Mouse (Mus musculus) liver, embryonic 14.5 days (tissue): ENCODE results near the gene Ybx1. TPM values are rescaled to one million over a fixed set of nuclear protein-coding genes. Genes with fewer than 3 reads are reported as not detected.

Source experiments
- ATAC-seq: fragments of 200-750 bp; cut with Nextera tagmentation; 2 replicates; pipeline ENCODE4 v1.8.0; 2017; ENCODE audit warnings: moderate number of reproducible peaks, mild to moderate bottlenecking, moderate library complexity; ENCODE audit not compliant: insufficient read depth
- DNase-seq, 3 experiments: peaks; one replicate each; pipeline ENCODE4 v3.0.0-alpha.2; 2012 to 2013; ENCODE audit warnings: low read depth in 3 of 3, low spot score in 3 of 3
- H3K27ac ChIP-seq: fragments of 300-500 bp; sonication (generic); 2 replicates; pipeline ENCODE4 v1.5.1; 2014; ENCODE audit warnings: moderate library complexity, mild to moderate bottlenecking, control low read depth, inconsistent platforms
- H3K27me3 ChIP-seq: fragments of 300-500 bp; sonication (generic); 2 replicates; pipeline ENCODE4 v1.6.1; 2014; ENCODE audit warnings: mild to moderate bottlenecking, low read length, moderate library complexity; ENCODE audit not compliant: control insufficient read depth, insufficient read depth
- H3K36me3 ChIP-seq: fragments of 300-500 bp; sonication (generic); replicated peaks from 2 replicates; pipeline ENCODE4 v1.6.1; 2014; ENCODE audit warnings: low read depth; ENCODE audit not compliant: control insufficient read depth, insufficient read depth
- H3K4me1 ChIP-seq, 2 experiments: fragments of 200-500 bp in 1 of 2; fragments of 300-500 bp in 1 of 2; sonication (generic) in 1 of 2; replicated peaks; 2 replicates each; pipeline ENCODE4 v1.6.1; 2012 to 2014; ENCODE audit warnings: antibody characterized with exemption in 1 of 2, inconsistent platforms in 1 of 2, low read length in 1 of 2; ENCODE audit not compliant: control insufficient read depth in 2 of 2, insufficient read depth in 2 of 2
- H3K4me2 ChIP-seq: fragments of 300-500 bp; sonication (generic); 2 replicates; pipeline ENCODE4 v1.6.1; 2014; ENCODE audit warnings: low read depth, mild to moderate bottlenecking, control low read depth, moderate library complexity
- H3K4me3 ChIP-seq, 2 experiments: fragments of 200-500 bp in 1 of 2; fragments of 300-500 bp in 1 of 2; sonication (generic) in 1 of 2; 2 replicates each; pipeline ENCODE4 v1.5.1; 2012 to 2014; ENCODE audit warnings: low read depth in 2 of 2, low read length in 2 of 2, mild to moderate bottlenecking in 2 of 2, control low read depth in 1 of 2, inconsistent platforms in 1 of 2, moderate library complexity in 1 of 2; ENCODE audit not compliant: insufficient read depth in 1 of 2
- H3K9ac ChIP-seq: fragments of 300-500 bp; sonication (generic); replicated peaks from 2 replicates; pipeline ENCODE4 v1.6.1; 2014; ENCODE audit warnings: mild to moderate bottlenecking, control low read depth, moderate library complexity
- H3K9me3 ChIP-seq: fragments of 300-500 bp; sonication (generic); 2 replicates; pipeline ENCODE4 v1.6.1; 2016; ENCODE audit warnings: low read length, mixed read lengths; ENCODE audit not compliant: control insufficient read depth
- CTCF ChIP-seq: IDR thresholded peaks from 2 replicates; pipeline ENCODE4 v1.5.1; 2016; ENCODE audit warnings: antibody characterized with exemption, low read depth, control low read depth
- EP300 ChIP-seq: IDR thresholded peaks from 2 replicates; pipeline ENCODE4 v1.6.1; 2016; ENCODE audit warnings: antibody characterized with exemption, low read depth
- WGBS: fragments of 180-500 bp; shearing (Covaris S2); extraction: QIAGEN DNeasy Blood & Tissue Kit; methylation state at CpG from one replicate; pipeline ENCODE4 v1.1.7; 2014; ENCODE audit not compliant: insufficient replicate concordance; 5-methylcytosine and 5-hydroxymethylcytosine counted together
- polyA plus RNA-seq, 2 experiments: library from polyadenylated mRNA; depleted of rRNA in 1 of 2; stranded (reverse) in 1 of 2; unstranded in 1 of 2; fragments of >200 nt; fragmentation: Nextera tagmentation in 1 of 2; extraction: Ambion mirVana in 1 of 2; gene quantifications; 2 replicates each; pipeline versions ENCODE4 v1.2.1 to v1.2.3; 2012 to 2014

Gene Ybx1
- polyA plus RNA-seq, 2 experiments: 250 to 297 TPM

GRCm38 (mm10) chr4:119238661-119239060 is 55.7 kb downstream of the Ybx1 start:
- TF ChIP-seq CTCF: no peak
- DNase-seq (no peak), ATAC-seq (peak; percentile 58; the same call in 1 of the 2 replicates)
- Histone ChIP-seq H3K4me3 (no peak overlapping the region; a peak in 1 of 4 replicates), H3K9me3 (no peaks in the 10 kb centered on the region), H3K9ac (no peak overlapping the region), H3K27me3 (no peaks in the 10 kb centered on the region), H3K27ac (no peak overlapping the region), H3K4me1 (peaks cover 3 to 7% of the 10 kb centered on the region in 2 experiments; a peak in 3 of 4 replicates), H3K36me3 (no peaks in the 10 kb centered on the region; the same call in 1 of the 2 replicates), H3K4me2 (peak overlapping the region; percentile 57)
- WGBS: 37% methylated on average over 3 of the region's 3 CpGs

GRCm38 (mm10) chr4:119234348-119234747 is 60.1 kb downstream of the Ybx1 start:
- ATAC-seq: no peak
- Histone ChIP-seq H3K4me1 (peaks cover 7 to 8% of the 10 kb centered on the region in 2 experiments), H3K27ac (no peak overlapping the region), H3K27me3 (no peaks in the 10 kb centered on the region; the same call in 1 of the 2 replicates), H3K4me3 (no peak overlapping the region), H3K9ac (no peak overlapping the region), H3K4me2 (peak overlapping the region; percentile 78), H3K36me3 (no peaks in the 10 kb centered on the region), H3K9me3 (no peaks in the 10 kb centered on the region)
- TF ChIP-seq EP300 (no peak), CTCF (no peak)
- DNase-seq: no peak
- WGBS: 73% methylated on average over 3 of the region's 3 CpGs

- under 1% methylated on average over 36 of the region's 36 CpGs for WGBS
- Histone ChIP-seq H3K4me3 (peak overlapping the region; percentile 68 to 71), H3K27ac (no peak overlapping the region), H3K4me2 (peak overlapping the region; percentile 78), H3K4me1 (peaks cover 3 to 5% of the 10 kb centered on the region in 2 experiments), H3K9ac (peak overlapping the region; percentile 50), H3K36me3 (no peaks in the 10 kb centered on the region), H3K27me3 (no peaks in the 10 kb centered on the region; the same call in 1 of the 2 replicates), H3K9me3 (no peaks in the 10 kb centered on the region)
- ATAC-seq (peak; percentile 53; the same call in 1 of the 2 replicates), DNase-seq (peak in 1 of 3 experiments; percentile 17)
- no peak for TF ChIP-seq EP300
- TF ChIP-seq CTCF: peak; percentile 29; the same call in 1 of the 2 replicates
Observed at GRCm38 (mm10) chr4:119233256-119233901, 61.0 kb downstream of the Ybx1 start.

- Histone ChIP-seq H3K9me3 (no peaks in the 10 kb centered on the region), H3K9ac (peak within 1 kb of the TSS; percentile 92), H3K27ac (peak within 1 kb of the TSS; percentile 39; the same call in 1 of the 2 replicates), H3K4me1 (peaks cover 3 to 5% of the 10 kb centered on the region in 2 experiments; a peak in 3 of 4 replicates), H3K36me3 (no peaks in the 10 kb centered on the region), H3K4me2 (peak within 1 kb of the TSS; percentile 78), H3K4me3 (peak within 1 kb of the TSS; percentile 71 to 85), H3K27me3 (no peaks in the 10 kb centered on the region; the same call in 1 of the 2 replicates)
- TF ChIP-seq EP300 (no peak), CTCF (no peak)
- ATAC-seq: peak; percentile 96
- DNase-seq: peak; percentile 99
- under 1% methylated on average over 69 of the region's 71 CpGs for WGBS
Observed at GRCm38 (mm10) chr4:119232410-119233255, 61.8 kb downstream of the Ybx1 start, which contains the start of the genes AU022252 and P3h1. Gene AU022252 (minus strand): TSS chr4:119232712. Gene P3h1 (plus strand): TSS chr4:119232915.

Other genes with a start within 250 kb of the Ybx1 start
- gene Slc2a1, start 185.9 kb downstream of the Ybx1 start, polyA plus RNA-seq (2012; rRNA removed): 173 and 192 TPM in 2 replicates
- gene Slc2a1, start 185.9 kb downstream of the Ybx1 start, polyA plus RNA-seq (2014; fragmentation: Nextera tagmentation; extraction: Ambion mirVana): 259 and 296 TPM in 2 replicates
- gene Zfp691, start 120.4 kb downstream of the Ybx1 start, polyA plus RNA-seq (2012; rRNA removed): 2.6 and 3.3 TPM in 2 replicates
- 1.5 and 2.3 TPM in 2 replicates for gene Zfp691, start 120.4 kb downstream of the Ybx1 start, polyA plus RNA-seq (2014; fragmentation: Nextera tagmentation; extraction: Ambion mirVana)
- gene Ermap, start 104.6 kb downstream of the Ybx1 start, polyA plus RNA-seq (2012; rRNA removed): 158 and 191 TPM in 2 replicates
- gene Ermap, start 104.6 kb downstream of the Ybx1 start, polyA plus RNA-seq (2014; fragmentation: Nextera tagmentation; extraction: Ambion mirVana): 300 and 349 TPM in 2 replicates
- 38.5 and 51.2 TPM in 2 replicates for gene Svbp, start 99.3 kb downstream of the Ybx1 start, polyA plus RNA-seq (2012; rRNA removed)
- 116 and 123 TPM in 2 replicates for gene Svbp, start 99.3 kb downstream of the Ybx1 start, polyA plus RNA-seq (2014; fragmentation: Nextera tagmentation; extraction: Ambion mirVana)
- gene Tmem269, start 76.4 kb downstream of the Ybx1 start, polyA plus RNA-seq (2012; rRNA removed): 0.05 TPM in 1 of 2 replicates, not detected in the other
- gene Tmem269, start 76.4 kb downstream of the Ybx1 start, polyA plus RNA-seq (2014; fragmentation: Nextera tagmentation; extraction: Ambion mirVana): not detected in 2 replicates
- gene AU022252, start 61.9 kb downstream of the Ybx1 start, polyA plus RNA-seq (2012; rRNA removed): 2.2 and 3.1 TPM in 2 replicates
- gene AU022252, start 61.9 kb downstream of the Ybx1 start, polyA plus RNA-seq (2014; fragmentation: Nextera tagmentation; extraction: Ambion mirVana): 12.7 and 12.8 TPM in 2 replicates
- gene P3h1, start 61.7 kb downstream of the Ybx1 start, polyA plus RNA-seq (2012; rRNA removed): 7.5 and 9.1 TPM in 2 replicates
- 7.5 and 7.9 TPM in 2 replicates for gene P3h1, start 61.7 kb downstream of the Ybx1 start, polyA plus RNA-seq (2014; fragmentation: Nextera tagmentation; extraction: Ambion mirVana)
- gene Cldn19, start 39.2 kb downstream of the Ybx1 start, polyA plus RNA-seq (2012; rRNA removed): not detected in 2 replicates
- not detected in 2 replicates for gene Cldn19, start 39.2 kb downstream of the Ybx1 start, polyA plus RNA-seq (2014; fragmentation: Nextera tagmentation; extraction: Ambion mirVana)
- 42.3 and 52.2 TPM in 2 replicates for gene Ppih, start 25.9 kb upstream of the Ybx1 start, polyA plus RNA-seq (2012; rRNA removed)
- gene Ppih, start 25.9 kb upstream of the Ybx1 start, polyA plus RNA-seq (2014; fragmentation: Nextera tagmentation; extraction: Ambion mirVana): 76.0 and 80.8 TPM in 2 replicates
- gene Ccdc30, start 120.9 kb upstream of the Ybx1 start, polyA plus RNA-seq (2012; rRNA removed): 0.15 and 0.41 TPM in 2 replicates
- gene Ccdc30, start 120.9 kb upstream of the Ybx1 start, polyA plus RNA-seq (2014; fragmentation: Nextera tagmentation; extraction: Ambion mirVana): 0.96 and 1.2 TPM in 2 replicates
- 5.0 and 6.5 TPM in 2 replicates for gene Ppcs, start 127.8 kb upstream of the Ybx1 start, polyA plus RNA-seq (2012; rRNA removed)
- gene Ppcs, start 127.8 kb upstream of the Ybx1 start, polyA plus RNA-seq (2014; fragmentation: Nextera tagmentation; extraction: Ambion mirVana): 14.4 and 15.5 TPM in 2 replicates
- gene Zmynd12, start 128.2 kb upstream of the Ybx1 start, polyA plus RNA-seq (2012; rRNA removed): 0.04 and 0.06 TPM in 2 replicates
- gene Zmynd12, start 128.2 kb upstream of the Ybx1 start, polyA plus RNA-seq (2014; fragmentation: Nextera tagmentation; extraction: Ambion mirVana): 0.15 TPM in 2 replicates
- gene Rimkla, start 198.0 kb upstream of the Ybx1 start, polyA plus RNA-seq (2012; rRNA removed): 0.01 and 0.02 TPM in 2 replicates
- not detected in 2 replicates for gene Rimkla, start 198.0 kb upstream of the Ybx1 start, polyA plus RNA-seq (2014; fragmentation: Nextera tagmentation; extraction: Ambion mirVana)
- gene Foxj3, start 242.4 kb upstream of the Ybx1 start, polyA plus RNA-seq (2012; rRNA removed): 4.1 and 4.7 TPM in 2 replicates
- 4.5 and 5.6 TPM in 2 replicates for gene Foxj3, start 242.4 kb upstream of the Ybx1 start, polyA plus RNA-seq (2014; fragmentation: Nextera tagmentation; extraction: Ambion mirVana)
- 1.1 and 1.3 TPM in 2 replicates for gene Frg2f1, start 244.9 kb upstream of the Ybx1 start, polyA plus RNA-seq (2012; rRNA removed)
- 0.39 and 0.53 TPM in 2 replicates for gene Frg2f1, start 244.9 kb upstream of the Ybx1 start, polyA plus RNA-seq (2014; fragmentation: Nextera tagmentation; extraction: Ambion mirVana)